In the genomic region with DNA sequence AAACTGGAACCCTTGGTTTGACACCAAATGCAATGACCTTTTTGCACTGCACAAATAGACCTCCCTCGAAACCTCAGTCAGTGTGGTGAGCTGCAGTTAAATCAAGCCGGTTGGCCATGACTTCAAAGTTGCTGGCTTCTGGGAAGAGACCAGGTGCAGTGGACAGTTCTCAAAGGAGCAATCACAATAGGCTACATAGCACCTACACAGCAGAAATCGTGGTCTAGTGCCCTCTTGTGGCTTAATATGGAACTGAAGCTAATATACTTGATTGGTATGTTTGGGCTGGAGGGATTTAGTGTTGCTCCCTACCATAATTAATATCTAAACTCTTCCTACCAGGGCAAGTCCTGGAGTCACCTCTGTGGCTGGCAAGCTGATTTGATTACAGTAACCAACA, we compare ENCODE assay signal across 8 mouse cellular contexts.
A peak's percentile ranks its signal among the peaks of the same experiment; 100 is the strongest.
DNase-seq lines count a peak whose midpoint lies in the region; ATAC-seq and TF ChIP-seq lines count a peak whose summit lies in the region.

No protein-coding gene starts in this region.

- H3K4me1 ChIP-seq in heart, postnatal 0 days (ENCODE audit: control insufficient read depth, insufficient read depth): no peaks in the 10 kb centered on the region
- peaks cover 36% of the 10 kb centered on the region for H3K4me1 ChIP-seq in neural tube, embryonic 15.5 days

- H3K9me3 ChIP-seq in heart, postnatal 0 days (replicated peaks; ENCODE audit: control insufficient read depth, low read length): no peaks in the 10 kb centered on the region
- H3K9me3 ChIP-seq in neural tube, embryonic 15.5 days (replicated peaks): no peaks in the 10 kb centered on the region

- H3K9ac ChIP-seq in heart, postnatal 0 days (replicated peaks; ENCODE audit: low read depth, low read length): no peak overlapping the region
- H3K9ac ChIP-seq in neural tube, embryonic 15.5 days (replicated peaks): no peak overlapping the region

- intact Hi-C loops in heart, postnatal 25 days (cut with DNase I): loop anchor here (5.0 to 10.0 kb wide), 2 partner anchors 112 to 326 kb away; no protein-coding TSS in a partner anchor

- DNase-seq in heart, postnatal 0 days (ENCODE audit: low spot score): peak; percentile 38
- no peak for DNase-seq in heart, postnatal 25 days (ENCODE audit: low spot score)
- DNase-seq in urinary bladder, postnatal 14 days (ENCODE audit: low spot score): peak; percentile 8
- no peak for DNase-seq in urinary bladder, postnatal 10 days (ENCODE audit: low spot score)
- DNase-seq in embryo, embryonic 11 days: peak; percentile 49
- peak; percentile 23 for DNase-seq in thymus, postnatal 4 days

- 48% methylated on average over 3 of the region's 3 CpGs for WGBS in heart, postnatal 0 days
- 41% methylated on average over 3 of the region's 3 CpGs for WGBS in neural tube, embryonic 15.5 days

- no peak overlapping the region for H3K4me2 ChIP-seq in heart, postnatal 0 days (ENCODE audit: low read depth, low read length)
- no peak overlapping the region for H3K4me2 ChIP-seq in neural tube, embryonic 15.5 days

- H3K27me3 ChIP-seq in heart, postnatal 0 days (ENCODE audit: control insufficient read depth, insufficient read depth, low read length): peaks cover 9% of the 10 kb centered on the region; the same call in 1 of the 2 replicates
- no peaks in the 10 kb centered on the region for H3K27me3 ChIP-seq in neural tube, embryonic 15.5 days (replicated peaks)

- peak; percentile 69 for TF ChIP-seq CTCF in heart, postnatal 0 days (IDR thresholded peaks at IDR 0.05; ENCODE audit: low read depth)

- ATAC-seq in heart, postnatal 0 days (ENCODE audit: insufficient read depth, low read depth): no peak
- no peak for ATAC-seq in frontal cortex, adult (ENCODE audit: low TSS enrichment)
- ATAC-seq in neural tube, embryonic 15.5 days (ENCODE audit: low FRiP score): no peak

- no peak overlapping the region for H3K4me3 ChIP-seq in heart, postnatal 0 days (ENCODE audit: low read depth, low read length)
- H3K4me3 ChIP-seq in neural tube, embryonic 15.5 days (replicated peaks): no peak overlapping the region

- TF ChIP-seq EP300 in heart, postnatal 0 days (IDR thresholded peaks at IDR 0.05; ENCODE audit: low read depth): no peak

- H3K27ac ChIP-seq in heart, postnatal 0 days (ENCODE audit: low read depth): no peak overlapping the region
- H3K27ac ChIP-seq in neural tube, embryonic 15.5 days (replicated peaks): no peak overlapping the region

- H3K36me3 ChIP-seq in heart, postnatal 0 days (replicated peaks; ENCODE audit: control insufficient read depth, insufficient read depth, low read length): no peaks in the 10 kb centered on the region
- H3K36me3 ChIP-seq in neural tube, embryonic 15.5 days: no peaks in the 10 kb centered on the region

Comparison
In these comparisons a context has a peak if more than half of its experiments do, and no peak if none do; other contexts are left out.
1. DNase-seq: peak in heart, postnatal 0 days (single experiment), urinary bladder, postnatal 14 days (single experiment), embryo, embryonic 11 days (single experiment) and thymus, postnatal 4 days (single experiment); none in heart, postnatal 25 days (single experiment) and urinary bladder, postnatal 10 days (single experiment).